Mouse (Mus musculus): Measurements from ENCODE around the gene Ift80.

Gene Ift80

DNA sequence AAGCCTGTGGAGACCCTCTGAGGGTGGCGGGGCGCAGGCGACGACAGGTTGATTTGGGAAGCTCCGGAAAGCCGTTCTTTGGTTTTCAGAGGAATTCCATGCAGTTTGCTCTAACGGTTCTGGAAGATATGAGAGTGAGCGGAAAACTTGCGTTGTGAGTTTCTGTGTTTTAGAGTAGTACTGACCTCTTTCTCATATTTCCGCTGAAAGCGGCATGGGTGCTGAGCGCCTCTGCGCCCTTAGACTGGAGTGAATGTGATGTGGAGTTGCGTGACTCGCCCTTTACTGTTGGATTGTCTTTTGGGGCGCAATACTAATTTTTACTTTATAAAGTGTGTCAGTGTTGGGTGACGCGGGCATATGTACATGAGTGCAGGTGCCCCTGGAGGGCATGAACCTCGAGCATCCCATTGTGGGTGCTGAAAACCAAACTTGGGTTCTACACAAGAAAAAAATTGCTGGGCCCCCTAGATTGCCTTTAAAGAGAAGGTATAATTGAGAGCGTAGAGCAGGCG, 1.9 kb upstream of the Ift80 start:
- no peaks in the 10 kb centered on the region for H3K9me3 ChIP-seq (ENCODE audit: low read length)
- peaks cover 36% of the 10 kb centered on the region for H3K36me3 ChIP-seq (ENCODE audit: insufficient read depth, low read length)
- peaks cover 27% of the 10 kb centered on the region for H3K4me1 ChIP-seq (replicated peaks; ENCODE audit: low read depth, low read length)
- no peaks in the 10 kb centered on the region for H3K27me3 ChIP-seq (ENCODE audit: insufficient read depth, low read length)
- TF ChIP-seq CTCF (conservative IDR thresholded peaks at IDR 0.05; ENCODE audit: low read length) (no peak), POU5F1 (IDR thresholded peaks at IDR 0.05; ENCODE audit: borderline replicate concordance, low read length) (no peak)
- peak overlapping the region; percentile 100 for H3K4me3 ChIP-seq (replicated peaks; ENCODE audit: low read length)

DNA sequence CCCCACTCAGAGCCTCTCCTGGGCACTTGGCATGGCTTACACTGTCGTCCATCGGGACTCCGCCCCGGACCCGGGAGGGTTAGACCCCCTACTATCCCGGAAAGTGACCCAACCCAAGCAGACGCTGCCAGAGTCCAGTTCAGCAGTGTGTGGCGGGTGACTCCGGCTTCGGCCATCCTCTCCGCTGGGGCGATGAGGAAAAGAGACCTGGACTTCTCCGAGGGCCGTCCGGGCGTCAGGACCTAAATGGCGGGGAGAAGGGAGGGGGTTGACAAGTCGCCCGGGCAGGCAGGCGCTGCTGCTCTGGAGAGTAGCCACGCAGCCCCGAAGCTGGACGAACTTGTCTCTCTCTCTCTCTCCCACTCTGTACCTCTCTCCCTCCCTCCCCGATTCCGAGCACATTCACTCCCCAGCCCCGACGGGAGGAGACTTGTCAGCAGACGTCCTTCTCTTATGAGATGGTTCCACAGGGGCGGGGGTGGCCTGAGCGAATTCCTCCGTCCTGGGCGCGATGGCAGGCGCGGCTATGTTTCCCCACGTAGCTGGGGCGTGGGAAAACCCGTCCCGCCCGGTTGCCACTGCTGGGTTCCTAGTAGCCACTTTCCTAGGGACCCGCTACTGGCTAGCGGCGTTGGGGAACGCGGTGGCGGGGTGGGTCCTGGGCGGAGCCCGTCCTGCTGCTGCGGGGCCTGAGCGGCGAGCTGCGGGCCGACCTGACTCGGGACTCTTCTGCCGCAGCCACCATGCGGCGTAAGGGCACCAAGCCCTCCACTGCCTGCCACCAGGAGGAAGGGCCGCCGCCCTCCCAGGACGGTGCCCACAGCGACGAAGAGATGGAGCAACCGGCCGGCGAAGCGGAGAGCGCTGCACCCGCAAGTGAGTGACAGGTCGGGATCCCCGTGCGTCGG, 1.2 kb upstream of the Ift80 start:
- Histone ChIP-seq H3K36me3 (ENCODE audit: insufficient read depth, low read length) (peaks cover 36% of the 10 kb centered on the region), H3K4me1 (replicated peaks; ENCODE audit: low read depth, low read length) (peaks cover 27% of the 10 kb centered on the region), H3K9me3 (ENCODE audit: low read length) (no peaks in the 10 kb centered on the region), H3K27me3 (ENCODE audit: insufficient read depth, low read length) (no peaks in the 10 kb centered on the region), H3K4me3 (replicated peaks; ENCODE audit: low read length) (peak overlapping the region; percentile 100)
- TF ChIP-seq NANOG (IDR thresholded peaks at IDR 0.05; ENCODE audit: borderline replicate concordance, low read length) (no peak), CTCF (conservative IDR thresholded peaks at IDR 0.05; ENCODE audit: low read length) (no peak), POU5F1 (IDR thresholded peaks at IDR 0.05; ENCODE audit: borderline replicate concordance, low read length) (no peak)

DNA sequence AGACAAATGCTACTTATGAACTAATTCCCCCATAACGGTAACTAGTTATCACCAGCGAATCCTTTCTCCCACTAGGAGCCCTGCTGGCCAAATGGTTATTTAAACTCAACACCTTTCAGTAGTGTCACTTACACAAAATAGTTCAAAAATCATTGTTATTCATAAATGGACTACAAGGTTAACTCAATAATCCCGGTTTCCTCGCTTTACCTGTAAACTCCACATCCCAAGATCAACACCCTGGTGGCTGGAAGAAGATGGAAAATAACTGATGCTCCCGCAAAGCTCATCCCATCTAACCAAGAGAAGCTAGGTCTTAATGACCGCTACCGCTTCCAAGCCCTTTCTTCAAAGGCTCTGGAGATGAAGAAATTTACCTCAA, 324 bp downstream of the Ift80 start:
- H3K27me3 ChIP-seq (ENCODE audit: insufficient read depth, low read length): no peaks in the 10 kb centered on the region
- peak overlapping the region; percentile 100 for H3K4me3 ChIP-seq (replicated peaks; ENCODE audit: low read length)
- no peak; the same call in 1 of the 2 replicates for TF ChIP-seq CTCF (conservative IDR thresholded peaks at IDR 0.05; ENCODE audit: low read length)
- no peak for TF ChIP-seq NANOG (IDR thresholded peaks at IDR 0.05; ENCODE audit: borderline replicate concordance, low read length)
- no peak for TF ChIP-seq POU5F1 (IDR thresholded peaks at IDR 0.05; ENCODE audit: borderline replicate concordance, low read length)
- H3K4me1 ChIP-seq (replicated peaks; ENCODE audit: low read depth, low read length): peaks cover 27% of the 10 kb centered on the region
- no peaks in the 10 kb centered on the region for H3K9me3 ChIP-seq (ENCODE audit: low read length)
- H3K36me3 ChIP-seq (ENCODE audit: insufficient read depth, low read length): peaks cover 26% of the 10 kb centered on the region

DNA sequence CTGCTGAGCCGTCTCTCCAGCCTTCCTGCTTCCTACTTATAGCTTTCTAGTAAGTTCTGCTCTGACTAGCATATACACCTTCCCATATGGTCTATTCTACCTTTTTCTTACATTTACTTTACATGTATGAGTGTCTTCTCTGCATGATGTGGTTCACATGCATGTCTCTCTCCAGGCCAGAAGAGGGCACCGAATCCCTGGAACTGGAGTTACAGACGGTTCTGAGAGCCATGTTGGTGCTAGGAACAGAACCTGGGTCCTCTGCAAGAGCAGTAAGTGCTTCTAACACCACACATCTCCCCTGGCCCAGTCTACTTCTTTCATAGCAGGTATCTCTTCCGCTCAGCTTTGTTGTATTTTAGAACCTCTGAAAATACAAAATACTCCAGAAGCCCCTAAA, 1.6 kb downstream of the Ift80 start:
- Histone ChIP-seq H3K27me3 (ENCODE audit: insufficient read depth, low read length) (no peaks in the 10 kb centered on the region), H3K4me1 (replicated peaks; ENCODE audit: low read depth, low read length) (peaks cover 19% of the 10 kb centered on the region), H3K36me3 (ENCODE audit: insufficient read depth, low read length) (peaks cover 15% of the 10 kb centered on the region), H3K9me3 (ENCODE audit: low read length) (no peaks in the 10 kb centered on the region), H3K4me3 (replicated peaks; ENCODE audit: low read length) (no peak overlapping the region)
- TF ChIP-seq CTCF (conservative IDR thresholded peaks at IDR 0.05; ENCODE audit: low read length) (peak; percentile 19; the same call in 1 of the 2 replicates), POU5F1 (IDR thresholded peaks at IDR 0.05; ENCODE audit: borderline replicate concordance, low read length) (no peak)

DNA sequence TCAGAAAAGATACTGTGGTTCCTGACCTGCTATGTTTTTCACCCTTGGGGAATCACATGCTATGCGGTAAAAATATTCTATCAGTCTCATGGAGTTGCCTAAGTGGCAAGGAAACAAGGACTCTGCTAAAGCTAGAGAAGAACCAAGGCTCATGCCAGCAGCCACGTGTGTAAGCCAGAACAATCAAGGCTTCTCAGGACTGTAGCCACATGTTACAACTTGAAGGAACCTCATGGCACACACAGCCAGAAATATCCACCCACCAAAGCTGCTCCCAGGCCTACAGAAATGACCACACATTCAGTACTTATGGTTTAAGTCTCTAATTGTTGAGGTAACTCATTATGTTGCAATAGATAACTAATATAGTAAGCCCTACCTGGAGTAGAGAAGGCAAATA, 17.8 kb downstream of the Ift80 start:
- H3K27me3 ChIP-seq (ENCODE audit: insufficient read depth, low read length): no peaks in the 10 kb centered on the region
- peaks cover 33% of the 10 kb centered on the region for H3K36me3 ChIP-seq (ENCODE audit: insufficient read depth, low read length)
- no peaks in the 10 kb centered on the region for H3K4me1 ChIP-seq (replicated peaks; ENCODE audit: low read depth, low read length)
- no peaks in the 10 kb centered on the region for H3K9me3 ChIP-seq (ENCODE audit: low read length)
- H3K4me3 ChIP-seq (replicated peaks; ENCODE audit: low read length): no peak overlapping the region
- TF ChIP-seq NANOG (IDR thresholded peaks at IDR 0.05; ENCODE audit: borderline replicate concordance, low read length) (no peak), POU5F1 (IDR thresholded peaks at IDR 0.05; ENCODE audit: borderline replicate concordance, low read length) (no peak), CTCF (conservative IDR thresholded peaks at IDR 0.05; ENCODE audit: low read length) (no peak)

DNA sequence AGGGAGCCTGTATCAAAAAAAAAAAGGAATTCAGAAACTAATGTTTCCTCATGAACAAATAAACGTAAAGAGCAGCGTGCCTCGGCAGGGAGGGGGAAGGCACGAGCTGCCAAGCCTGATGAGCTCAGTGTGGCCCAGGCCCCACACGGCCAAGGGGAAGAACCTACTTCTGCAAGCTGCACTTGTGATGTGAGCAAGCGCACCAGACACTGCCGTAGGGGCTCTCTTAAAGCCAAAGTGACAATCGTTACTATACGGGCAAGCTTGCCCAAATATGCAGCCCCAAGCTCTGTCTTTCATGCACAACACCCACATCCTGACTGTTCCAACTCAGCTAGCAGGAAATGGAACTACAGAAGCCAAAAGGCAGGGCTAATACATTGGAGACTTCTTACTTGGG, 23.5 kb downstream of the Ift80 start:
- peaks cover 16% of the 10 kb centered on the region for H3K36me3 ChIP-seq (ENCODE audit: insufficient read depth, low read length)
- peaks cover 22% of the 10 kb centered on the region for H3K4me1 ChIP-seq (replicated peaks; ENCODE audit: low read depth, low read length)
- TF ChIP-seq CTCF (conservative IDR thresholded peaks at IDR 0.05; ENCODE audit: low read length) (no peak), POU5F1 (IDR thresholded peaks at IDR 0.05; ENCODE audit: borderline replicate concordance, low read length) (no peak), NANOG (IDR thresholded peaks at IDR 0.05; ENCODE audit: borderline replicate concordance, low read length) (no peak)
- H3K4me3 ChIP-seq (replicated peaks; ENCODE audit: low read length): no peak overlapping the region
- no peaks in the 10 kb centered on the region for H3K27me3 ChIP-seq (ENCODE audit: insufficient read depth, low read length)
- no peaks in the 10 kb centered on the region for H3K9me3 ChIP-seq (ENCODE audit: low read length)

DNA sequence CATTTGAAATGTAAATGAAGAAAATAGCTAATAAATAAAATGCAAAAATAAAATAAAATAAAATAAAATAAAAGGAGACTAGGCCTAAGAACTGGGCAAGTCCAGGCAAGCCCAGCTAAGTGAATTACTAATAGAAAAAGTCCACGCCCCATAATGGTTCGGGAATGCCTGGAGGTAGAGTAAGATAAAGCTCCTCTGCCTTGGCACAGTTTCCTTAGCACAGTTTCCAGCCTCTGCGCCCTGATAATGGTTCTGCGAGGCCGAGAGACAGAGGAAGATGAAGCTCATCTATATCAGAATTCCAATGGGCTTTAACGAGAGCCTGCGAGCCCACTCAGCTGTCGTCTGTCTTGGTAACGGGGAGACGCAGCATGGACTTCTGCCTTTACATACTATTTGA, 25.2 kb downstream of the Ift80 start:
- peaks cover 9% of the 10 kb centered on the region; the same call in 1 of the 2 replicates for H3K36me3 ChIP-seq (ENCODE audit: insufficient read depth, low read length)
- TF ChIP-seq CTCF (conservative IDR thresholded peaks at IDR 0.05; ENCODE audit: low read length) (no peak), POU5F1 (IDR thresholded peaks at IDR 0.05; ENCODE audit: borderline replicate concordance, low read length) (no peak), NANOG (IDR thresholded peaks at IDR 0.05; ENCODE audit: borderline replicate concordance, low read length) (no peak)
- no peaks in the 10 kb centered on the region for H3K27me3 ChIP-seq (ENCODE audit: insufficient read depth, low read length)
- H3K4me1 ChIP-seq (replicated peaks; ENCODE audit: low read depth, low read length): peaks cover 25% of the 10 kb centered on the region
- H3K9me3 ChIP-seq (ENCODE audit: low read length): no peaks in the 10 kb centered on the region
- no peak overlapping the region for H3K4me3 ChIP-seq (replicated peaks; ENCODE audit: low read length)

DNA sequence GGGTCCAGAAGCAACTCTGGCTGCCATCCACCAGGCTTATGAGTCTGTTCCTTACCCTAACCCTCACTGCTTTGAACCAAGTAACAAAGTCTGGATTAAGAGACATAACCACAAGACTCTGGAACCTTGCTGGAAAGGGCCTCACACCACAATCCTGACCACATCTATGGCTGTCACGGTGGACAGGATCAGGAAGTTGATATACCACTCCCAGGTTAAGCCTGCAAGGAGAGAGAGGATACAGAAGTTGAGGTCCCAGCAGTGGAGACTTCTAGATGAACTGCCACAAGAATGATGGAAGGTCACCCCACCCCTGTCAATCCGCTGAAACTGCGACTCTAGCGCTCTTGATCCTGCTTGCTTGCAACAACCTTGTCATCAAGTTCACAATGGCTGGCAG, 26.7 kb downstream of the Ift80 start:
- H3K4me1 ChIP-seq (replicated peaks; ENCODE audit: low read depth, low read length): peaks cover 25% of the 10 kb centered on the region
- peaks cover 14% of the 10 kb centered on the region; the same call in 1 of the 2 replicates for H3K36me3 ChIP-seq (ENCODE audit: insufficient read depth, low read length)
- no peaks in the 10 kb centered on the region for H3K27me3 ChIP-seq (ENCODE audit: insufficient read depth, low read length)
- no peak for TF ChIP-seq NANOG (IDR thresholded peaks at IDR 0.05; ENCODE audit: borderline replicate concordance, low read length)
- TF ChIP-seq POU5F1 (IDR thresholded peaks at IDR 0.05; ENCODE audit: borderline replicate concordance, low read length): no peak
- TF ChIP-seq CTCF (conservative IDR thresholded peaks at IDR 0.05; ENCODE audit: low read length): no peak
- H3K9me3 ChIP-seq (ENCODE audit: low read length): no peaks in the 10 kb centered on the region
- no peak overlapping the region for H3K4me3 ChIP-seq (replicated peaks; ENCODE audit: low read length)
